Mouse (Mus musculus) neural tube, embryonic 11.5 days (tissue): ENCODE measurements at regions not wholly inside any gene's neighbourhood (a gene's known extent, or its start where the extent isn't known, plus 50 kb on each side); places are given as distances from the start of the nearest gene placed in this dataset.
"Not testable (repeated sequence)": the region's sequence is repeated elsewhere in the genome, so short reads cannot be mapped to it uniquely, and the experiment has no call there.

Experiments used
- ATAC-seq: fragments of 200-750 bp; cut with Nextera tagmentation; 2 replicates; pipeline ENCODE4 v1.8.0; 2017; ENCODE audit warnings: moderate number of reproducible peaks, mild to moderate bottlenecking, moderate TSS enrichment, moderate library complexity; ENCODE audit not compliant: insufficient read depth, low FRiP score, low TSS enrichment
- DNase-seq: peaks from one replicate; pipeline ENCODE4 v3.0.0-alpha.2; 2015; ENCODE audit warnings: low spot score
- H3K27ac ChIP-seq: fragments of 300-500 bp; sonication (generic); 2 replicates; pipeline ENCODE4 v1.5.1; 2014; ENCODE audit warnings: low read depth, mild to moderate bottlenecking, low read length
- H3K27me3 ChIP-seq: fragments of 300-500 bp; sonication (generic); 2 replicates; pipeline ENCODE4 v1.6.1; 2014; ENCODE audit warnings: mild to moderate bottlenecking, low read length, mixed read lengths; ENCODE audit not compliant: control insufficient read depth, insufficient read depth
- H3K36me3 ChIP-seq: fragments of 300-500 bp; sonication (generic); 2 replicates; pipeline ENCODE4 v1.6.1; 2014; ENCODE audit warnings: mild to moderate bottlenecking, low read length, moderate library complexity, mixed read lengths; ENCODE audit not compliant: control insufficient read depth, insufficient read depth
- H3K4me1 ChIP-seq: fragments of 300-500 bp; sonication (generic); 2 replicates; pipeline ENCODE4 v1.6.1; 2014; ENCODE audit warnings: low read length, mixed read lengths; ENCODE audit not compliant: control insufficient read depth, insufficient read depth
- H3K4me2 ChIP-seq: fragments of 300-500 bp; sonication (generic); 2 replicates; pipeline ENCODE4 v1.6.1; 2014; ENCODE audit warnings: low read depth, mild to moderate bottlenecking, moderate library complexity
- H3K4me3 ChIP-seq: fragments of 300-500 bp; sonication (generic); 2 replicates; pipeline ENCODE4 v1.5.1; 2014; ENCODE audit warnings: low read depth, low read length
- H3K9ac ChIP-seq: fragments of 300-500 bp; sonication (generic); 2 replicates; pipeline ENCODE4 v1.6.1; 2014; ENCODE audit warnings: mild to moderate bottlenecking, low read length
- H3K9me3 ChIP-seq: fragments of 300-500 bp; sonication (generic); 2 replicates; pipeline ENCODE4 v1.6.1; 2016; ENCODE audit warnings: low read length; ENCODE audit not compliant: control insufficient read depth
- WGBS: fragments of 180-500 bp; shearing (Covaris S2); extraction: QIAGEN DNeasy Blood & Tissue Kit; methylation state at CpG from one replicate; pipeline ENCODE4 v1.1.7; 2014; 5-methylcytosine and 5-hydroxymethylcytosine counted together

DNA sequence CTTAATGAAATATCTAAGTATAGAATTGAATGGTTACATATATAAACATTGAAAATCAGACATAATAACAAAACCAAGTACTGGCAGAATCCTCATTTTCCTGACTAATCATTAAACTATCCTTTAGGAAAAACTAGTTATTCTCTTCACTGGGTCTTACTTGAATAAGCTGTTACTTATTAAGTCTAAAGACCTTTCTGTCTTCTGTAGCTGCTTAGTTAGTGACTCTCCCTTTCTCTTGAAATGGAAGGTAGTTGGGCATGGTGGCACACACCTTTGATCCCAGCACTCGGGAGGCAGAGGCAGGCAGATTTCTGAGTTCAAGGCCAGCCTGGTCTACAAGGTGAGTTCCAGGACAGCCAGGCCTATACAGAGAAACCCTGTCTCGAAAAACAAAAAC is 135.9 kb upstream of the Abcb5 start:
- H3K9ac ChIP-seq, H3K4me2 ChIP-seq, H3K4me3 ChIP-seq, H3K9me3 ChIP-seq, H3K27me3 ChIP-seq, H3K36me3 ChIP-seq, DNase-seq, ATAC-seq, H3K27ac ChIP-seq, H3K4me1 ChIP-seq: not testable (repeated sequence)
- 83% methylated on average over 2 of the region's 2 CpGs for WGBS

GRCm38 (mm10) chr12:119099736-119100135 is 133.5 kb upstream of the Abcb5 start:
- Histone ChIP-seq H3K4me3 (no peak overlapping the region), H3K27ac (no peak overlapping the region), H3K4me1 (no peaks in the 10 kb centered on the region), H3K27me3 (no peaks in the 10 kb centered on the region), H3K9ac (no peak overlapping the region), H3K9me3 (no peaks in the 10 kb centered on the region), H3K36me3 (no peaks in the 10 kb centered on the region), H3K4me2 (no peak overlapping the region)
- ATAC-seq = no peak
- DNase-seq = no peak

DNA sequence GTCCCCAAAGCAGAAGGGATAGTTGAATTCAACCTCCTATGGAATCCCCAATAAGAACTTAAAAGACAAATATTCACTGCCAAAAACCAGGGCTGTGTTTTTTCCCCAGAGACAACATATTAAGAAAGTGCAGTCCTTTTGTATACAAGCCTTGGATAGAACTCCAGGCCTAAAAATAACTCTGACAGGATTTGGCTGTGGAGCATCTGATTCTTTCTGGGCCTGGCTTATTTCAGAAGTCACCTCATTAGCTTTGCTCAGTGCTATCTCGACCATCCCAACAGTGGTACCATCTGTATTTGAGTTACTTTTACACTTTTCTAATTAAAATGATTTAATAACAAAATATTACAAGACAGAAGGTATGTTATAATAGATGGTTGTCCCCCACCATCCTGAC is 131.6 kb upstream of the Abcb5 start:
- no peak overlapping the region for H3K9ac ChIP-seq
- DNase-seq (no peak), ATAC-seq (no peak)
- H3K27me3 ChIP-seq = no peaks in the 10 kb centered on the region
- H3K4me2 ChIP-seq = no peak overlapping the region
- H3K4me3 ChIP-seq = no peak overlapping the region
- H3K27ac ChIP-seq = no peak overlapping the region
- H3K9me3 ChIP-seq = no peaks in the 10 kb centered on the region
- H3K36me3 ChIP-seq = no peaks in the 10 kb centered on the region
- H3K4me1 ChIP-seq = no peaks in the 10 kb centered on the region
- WGBS = 52% methylated on average over 1 of the region's 1 CpGs

DNA sequence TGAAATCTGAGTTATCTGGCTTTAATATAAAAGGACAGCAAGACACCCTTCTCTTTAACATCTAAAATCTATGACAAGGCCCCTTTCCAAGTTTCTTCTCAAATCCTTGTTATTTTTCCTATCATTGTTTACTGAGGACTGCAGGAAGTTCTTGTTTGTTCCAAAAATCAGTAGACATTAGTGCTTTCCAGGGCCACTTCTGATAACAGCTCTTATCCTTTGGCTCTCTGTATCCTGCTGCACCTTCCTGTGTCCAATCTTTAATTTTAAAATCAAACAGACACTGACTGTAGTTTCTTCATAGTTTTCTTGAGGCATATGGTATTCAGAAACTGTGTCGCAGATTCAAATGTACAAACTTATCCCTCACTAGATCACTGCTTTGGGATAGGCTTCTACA is 128.1 kb upstream of the Abcb5 start:
- no peak for ATAC-seq
- 96% methylated on average over 1 of the region's 1 CpGs for WGBS

GRCm38 (mm10) chr12:119093402-119093801 is 127.2 kb upstream of the Abcb5 start:
- Histone ChIP-seq H3K36me3 (no peaks in the 10 kb centered on the region), H3K27me3 (no peaks in the 10 kb centered on the region), H3K9ac (no peak overlapping the region), H3K4me3 (no peak overlapping the region), H3K27ac (no peak overlapping the region), H3K9me3 (no peaks in the 10 kb centered on the region), H3K4me2 (no peak overlapping the region), H3K4me1 (no peaks in the 10 kb centered on the region)
- DNase-seq (no peak), ATAC-seq (no peak)
- WGBS = 98% methylated on average over 2 of the region's 2 CpGs

More for the DNA sequence above, 128.1 kb upstream of the Abcb5 start:
- Histone ChIP-seq H3K27me3 (no peaks in the 10 kb centered on the region), H3K4me1 (no peaks in the 10 kb centered on the region), H3K9me3 (no peaks in the 10 kb centered on the region), H3K4me2 (no peak overlapping the region), H3K9ac (no peak overlapping the region), H3K27ac (no peak overlapping the region), H3K4me3 (no peak overlapping the region), H3K36me3 (no peaks in the 10 kb centered on the region)
- DNase-seq = no peak

- no peak overlapping the region for H3K4me3 ChIP-seq
- H3K36me3 ChIP-seq = no peaks in the 10 kb centered on the region
- no peaks in the 10 kb centered on the region for H3K4me1 ChIP-seq
- H3K4me2 ChIP-seq = no peak overlapping the region
- WGBS = 92% methylated on average over 2 of the region's 2 CpGs
- no peaks in the 10 kb centered on the region for H3K9me3 ChIP-seq
- H3K9ac ChIP-seq = no peak overlapping the region
- ATAC-seq (no peak), DNase-seq (no peak)
- no peaks in the 10 kb centered on the region for H3K27me3 ChIP-seq
- no peak overlapping the region for H3K27ac ChIP-seq
These were observed 123.1 kb upstream of the Abcb5 start for GRCm38 (mm10) chr12:119089292-119089691.

GRCm38 (mm10) chr12:119088666-119089065 is 122.4 kb upstream of the Abcb5 start:
- H3K36me3 ChIP-seq = no peaks in the 10 kb centered on the region
- H3K27ac ChIP-seq = no peak overlapping the region
- no peaks in the 10 kb centered on the region for H3K9me3 ChIP-seq
- ATAC-seq (no peak), DNase-seq (no peak)
- WGBS = 92% methylated on average over 1 of the region's 1 CpGs
- no peak overlapping the region for H3K4me2 ChIP-seq
- H3K4me3 ChIP-seq = no peak overlapping the region
- no peaks in the 10 kb centered on the region for H3K4me1 ChIP-seq
- H3K9ac ChIP-seq = no peak overlapping the region
- H3K27me3 ChIP-seq = no peaks in the 10 kb centered on the region

- ATAC-seq = no peak
- Histone ChIP-seq H3K4me2 (no peak overlapping the region), H3K9ac (no peak overlapping the region), H3K27me3 (no peaks in the 10 kb centered on the region), H3K9me3 (no peaks in the 10 kb centered on the region), H3K4me1 (no peaks in the 10 kb centered on the region), H3K36me3 (no peaks in the 10 kb centered on the region), H3K4me3 (no peak overlapping the region), H3K27ac (no peak overlapping the region)
- WGBS = 87% methylated on average over 2 of the region's 2 CpGs
- no peak for DNase-seq
These were observed 118.6 kb upstream of the Abcb5 start for GRCm38 (mm10) chr12:119084814-119085213.

DNA sequence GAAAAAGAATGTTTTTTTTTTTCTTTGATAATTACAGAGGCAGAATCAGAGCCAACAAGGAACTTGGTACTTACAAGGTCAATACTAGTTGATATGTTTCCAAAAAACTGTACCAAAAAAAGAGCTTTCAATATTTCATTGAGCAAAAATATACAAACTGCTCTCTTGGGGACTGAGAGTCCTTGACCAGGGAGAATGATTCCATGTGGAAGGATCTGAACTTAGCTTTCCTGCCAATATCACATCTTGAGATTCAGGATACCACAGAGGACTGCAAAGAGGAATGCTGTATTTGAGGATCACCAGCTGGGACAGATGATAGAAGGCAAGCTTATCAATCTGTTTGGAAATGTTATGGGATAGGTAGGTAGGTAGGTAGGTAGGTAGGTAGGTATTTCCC is 116.6 kb upstream of the Abcb5 start:
- ATAC-seq = no peak
- no peaks in the 10 kb centered on the region for H3K4me1 ChIP-seq
- no peaks in the 10 kb centered on the region for H3K36me3 ChIP-seq
- H3K27me3 ChIP-seq = no peaks in the 10 kb centered on the region
- no peak overlapping the region for H3K9ac ChIP-seq
- H3K4me2 ChIP-seq = no peak overlapping the region
- no peak overlapping the region for H3K27ac ChIP-seq
- no peak overlapping the region for H3K4me3 ChIP-seq
- no peaks in the 10 kb centered on the region for H3K9me3 ChIP-seq
- DNase-seq = no peak
